Mouse (Mus musculus) large intestine, adult 2 months (tissue): Measurements from ENCODE around the gene Dctn1. TPM values are rescaled to one million over a fixed set of nuclear protein-coding genes. Genes with fewer than 3 reads are reported as not detected.

ENCODE experiments used
- DNase-seq: peaks from one replicate; pipeline ENCODE4 v3.0.0-alpha.2; 2012; ENCODE audit warnings: low read depth, low spot score
- WGBS: fragments of 180-500 bp; shearing (Covaris S2); methylation state at CpG from one replicate; pipeline ENCODE4 v1.1.7; 2018; 5-methylcytosine and 5-hydroxymethylcytosine counted together
- polyA plus RNA-seq: library from polyadenylated mRNA; depleted of rRNA; stranded (reverse); fragments of >200 nt; gene quantifications from 2 replicates; pipeline ENCODE4 v1.2.3, GENCODE M21; 2012; rRNA removed

Dctn1 gene
- polyA plus RNA-seq, 1 experiment = 82.1 TPM

- 50% methylated on average over 2 of the region's 2 CpGs for WGBS
- DNase-seq = no peak
Measured at GRCm38 (mm10) chr6:83210495-83210894, 44.8 kb downstream of the Dctn1 start.

GRCm38 (mm10) chr6:83211526-83211925 lies 45.8 kb downstream of the Dctn1 start:
- 46% methylated on average over 5 of the region's 5 CpGs for WGBS

DNA sequence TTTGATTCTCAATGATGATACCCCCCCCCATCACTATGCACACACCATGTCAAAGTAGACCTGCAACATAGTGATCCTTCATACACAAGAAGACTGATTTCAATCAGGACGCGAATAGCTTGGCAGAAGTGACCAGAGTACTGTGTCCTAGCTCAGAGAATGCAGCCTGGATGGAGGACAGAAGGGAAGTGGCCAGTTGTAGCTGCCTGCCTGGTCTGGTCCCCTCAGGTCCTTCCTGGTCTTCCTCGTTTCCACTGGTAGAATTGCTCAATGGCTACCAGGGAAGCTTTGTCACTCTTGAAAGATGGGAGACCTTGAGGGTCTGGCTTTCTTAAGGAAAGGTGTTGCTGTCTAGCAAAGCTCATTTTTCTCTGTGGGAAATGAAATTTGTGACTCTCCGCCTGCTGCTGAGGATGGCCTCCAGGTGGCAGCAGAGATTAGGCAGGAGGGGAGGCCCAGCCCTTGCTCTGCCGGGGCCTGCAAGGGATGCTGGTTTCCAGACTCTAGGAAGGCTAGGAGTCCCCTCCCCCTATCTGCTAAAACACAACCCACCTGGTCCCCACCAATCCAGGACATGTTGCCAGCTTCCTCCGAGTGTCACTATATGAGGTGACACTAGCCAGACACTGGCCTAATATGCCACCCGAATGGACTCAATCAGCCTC lies 49.4 kb downstream of the Dctn1 start:
- peak; percentile 28 for DNase-seq
- WGBS = 19% methylated on average over 7 of the region's 7 CpGs

More at GRCm38 (mm10) chr6:83211526-83211925, 45.8 kb downstream of the Dctn1 start:
- no peak for DNase-seq

DNA sequence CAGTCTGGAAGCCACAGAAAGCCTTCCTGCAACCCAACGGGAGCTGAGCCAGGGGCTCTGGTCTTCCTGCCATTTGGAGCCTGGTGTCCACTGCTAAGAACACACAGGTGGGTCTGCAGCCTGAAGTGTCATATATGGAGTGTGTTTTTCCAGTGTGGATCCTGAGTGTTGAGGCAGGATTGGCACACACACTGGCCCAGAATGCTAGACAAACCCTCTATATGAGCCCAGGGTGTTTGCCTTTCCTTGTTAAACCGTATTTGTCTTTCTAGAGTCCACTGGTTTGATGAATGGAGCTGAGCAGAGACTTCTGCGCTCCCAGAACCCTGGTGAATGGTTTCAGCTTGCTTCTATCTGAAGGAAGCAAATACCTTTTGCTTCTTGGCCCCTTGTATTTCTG lies 54.1 kb downstream of the Dctn1 start, which contains the start of gene Slc4a5:
Gene Slc4a5 (plus strand): TSS at position 15 of the 400 bp plus-strand sequence.
- WGBS = 38% methylated on average over 3 of the region's 3 CpGs
- no peak for DNase-seq

GRCm38 (mm10) chr6:83231486-83231885 lies 65.8 kb downstream of the Dctn1 start:
- 49% methylated on average over 2 of the region's 2 CpGs for WGBS
- DNase-seq = no peak

GRCm38 (mm10) chr6:83233306-83233705 lies 67.6 kb downstream of the Dctn1 start:
- 85% methylated on average over 4 of the region's 4 CpGs for WGBS
- DNase-seq = no peak

GRCm38 (mm10) chr6:83234280-83234741 lies 68.6 kb downstream of the Dctn1 start:
- DNase-seq = no peak

GRCm38 (mm10) chr6:83237123-83237522 lies 71.4 kb downstream of the Dctn1 start:
- 12% methylated on average over 5 of the region's 9 CpGs for WGBS
- DNase-seq = no peak

More at GRCm38 (mm10) chr6:83234280-83234741, 68.6 kb downstream of the Dctn1 start:
- 6% methylated on average over 14 of the region's 14 CpGs for WGBS

GRCm38 (mm10) chr6:83244422-83245061 lies 78.8 kb downstream of the Dctn1 start:
- 52% methylated on average over 10 of the region's 10 CpGs for WGBS
- DNase-seq = no peak

DNA sequence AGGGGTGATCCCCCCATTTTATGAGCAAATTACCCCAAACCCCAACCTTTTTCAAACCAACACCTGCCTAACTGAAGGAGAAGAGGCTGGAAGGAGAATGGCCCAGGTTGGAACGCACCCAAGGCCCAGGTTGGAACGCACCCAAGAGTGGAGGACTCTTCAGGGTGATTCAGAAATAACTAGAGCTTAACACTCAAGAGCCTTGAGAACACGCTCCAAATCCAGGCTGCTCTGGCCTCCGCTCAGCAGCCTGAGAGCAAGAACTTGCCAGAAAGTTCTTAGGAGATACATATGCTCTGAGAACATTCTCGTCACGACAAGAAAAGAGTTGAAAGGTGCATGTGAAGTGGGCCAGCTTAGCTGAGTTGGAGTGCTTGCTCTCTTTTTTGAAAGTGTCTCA lies 79.4 kb downstream of the Dctn1 start:
- WGBS = 66% methylated on average over 6 of the region's 6 CpGs
- no peak for DNase-seq

DNA sequence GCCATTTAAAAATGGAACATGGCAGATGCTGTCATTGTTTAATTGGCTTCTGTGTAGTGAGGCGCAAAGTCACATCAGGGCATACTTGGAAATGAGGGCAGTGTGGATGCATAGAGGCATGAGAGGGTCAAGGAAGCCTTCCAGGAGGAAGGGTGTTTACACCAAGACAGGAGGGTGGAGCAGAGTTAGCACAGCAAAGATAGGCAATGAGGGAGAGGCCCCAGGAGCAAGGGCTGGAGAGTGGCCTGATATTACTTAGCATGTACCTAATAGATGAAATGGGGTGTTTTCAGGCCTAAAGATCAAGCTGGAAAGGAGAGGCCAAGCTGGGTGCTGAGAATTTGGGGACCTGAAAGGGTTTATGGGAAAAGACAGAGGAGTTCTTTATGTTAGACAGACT lies 80.3 kb downstream of the Dctn1 start:
- no peak for DNase-seq
- 94% methylated on average over 1 of the region's 1 CpGs for WGBS

- WGBS = 96% methylated on average over 4 of the region's 4 CpGs
- no peak for DNase-seq
Measured at GRCm38 (mm10) chr6:83246750-83247149, 81.0 kb downstream of the Dctn1 start.

- no peak for DNase-seq
- WGBS = 92% methylated on average over 2 of the region's 2 CpGs
Measured at GRCm38 (mm10) chr6:83247153-83247552, 81.4 kb downstream of the Dctn1 start.

Other genes starting within 250 kb of the Dctn1 start
- 0.43 and 0.51 TPM in 2 replicates for gene Sema4f, start 226.2 kb upstream of the Dctn1 start, polyA plus RNA-seq
- 0.34 and 0.46 TPM in 2 replicates for gene M1ap, start 219.0 kb upstream of the Dctn1 start, polyA plus RNA-seq
- 9.8 and 10.5 TPM in 2 replicates for gene Dok1, start 132.4 kb upstream of the Dctn1 start, polyA plus RNA-seq
- gene Loxl3, start 131.7 kb upstream of the Dctn1 start, polyA plus RNA-seq = 3.1 and 3.9 TPM in 2 replicates
- 363 and 445 TPM in 2 replicates for gene Aup1, start 111.4 kb upstream of the Dctn1 start, polyA plus RNA-seq
- gene Htra2, start 110.6 kb upstream of the Dctn1 start, polyA plus RNA-seq = 39.7 and 39.9 TPM in 2 replicates
- 35.3 and 57.3 TPM in 2 replicates for gene Dqx1, start 108.1 kb upstream of the Dctn1 start, polyA plus RNA-seq
- gene Tlx2, start 95.6 kb upstream of the Dctn1 start, polyA plus RNA-seq = 1.9 and 2.4 TPM in 2 replicates
- gene Pcgf1, start 88.1 kb upstream of the Dctn1 start, polyA plus RNA-seq = 16.8 and 19.3 TPM in 2 replicates
- 0.71 and 1.2 TPM in 2 replicates for gene Lbx2, start 79.6 kb upstream of the Dctn1 start, polyA plus RNA-seq
- 1.6 and 6.5 TPM in 2 replicates for gene Ccdc142, start 64.3 kb upstream of the Dctn1 start, polyA plus RNA-seq
- 3.7 and 5.3 TPM in 2 replicates for gene Gm42688, start 64.3 kb upstream of the Dctn1 start, polyA plus RNA-seq
- gene Mrpl53, start 56.9 kb upstream of the Dctn1 start, polyA plus RNA-seq = 60.3 and 72.0 TPM in 2 replicates
- gene Mogs, start 50.4 kb upstream of the Dctn1 start, polyA plus RNA-seq = 63.5 and 67.4 TPM in 2 replicates
- gene Wbp1, start 44.4 kb upstream of the Dctn1 start, polyA plus RNA-seq = 144 and 172 TPM in 2 replicates
- gene Ino80b, start 40.5 kb upstream of the Dctn1 start, polyA plus RNA-seq = 14.6 and 15.6 TPM in 2 replicates
- gene Rtkn, start 30.5 kb upstream of the Dctn1 start, polyA plus RNA-seq = 79.9 and 101 TPM in 2 replicates
- 1.4 and 1.8 TPM in 2 replicates for gene Wdr54, start 9.5 kb upstream of the Dctn1 start, polyA plus RNA-seq
- gene 1700003E16Rik, start 9.5 kb upstream of the Dctn1 start, polyA plus RNA-seq = 0.10 and 0.25 TPM in 2 replicates
- 0.88 and 4.0 TPM in 2 replicates for gene Slc4a5, start 53.9 kb downstream of the Dctn1 start, polyA plus RNA-seq
- 7.6 and 9.6 TPM in 2 replicates for gene Mthfd2, start 160.0 kb downstream of the Dctn1 start, polyA plus RNA-seq
- gene Mob1a, start 160.1 kb downstream of the Dctn1 start, polyA plus RNA-seq = 24.2 and 28.6 TPM in 2 replicates
- 13.7 and 17.4 TPM in 2 replicates for gene Bola3, start 183.2 kb downstream of the Dctn1 start, polyA plus RNA-seq